Mouse (Mus musculus) liver, postnatal 0 days (tissue): ENCODE results near the gene Bag6. TPM values are rescaled to one million over a fixed set of nuclear protein-coding genes. Genes with fewer than 3 reads are reported as not detected.

ENCODE experiments used
- ATAC-seq: fragments of 200-750 bp; cut with Nextera tagmentation; 2 replicates; pipeline ENCODE4 v1.8.0; 2017; ENCODE audit warnings: mild to moderate bottlenecking, moderate library complexity
- DNase-seq: peaks from one replicate; pipeline ENCODE4 v3.0.0-alpha.2; 2016
- H3K27ac ChIP-seq: fragments of 300-500 bp; sonication (generic); 2 replicates; pipeline ENCODE4 v1.5.1; 2014; ENCODE audit warnings: antibody characterized with exemption, moderate library complexity, mild to moderate bottlenecking, low read depth
- H3K27me3 ChIP-seq: fragments of 300-500 bp; sonication (generic); 2 replicates; pipeline ENCODE4 v1.6.1; 2014; ENCODE audit warnings: low read length, control low read depth, mixed read lengths; ENCODE audit not compliant: insufficient read depth
- H3K36me3 ChIP-seq: fragments of 300-500 bp; sonication (generic); replicated peaks from 2 replicates; pipeline ENCODE4 v1.6.1; 2014; ENCODE audit warnings: mild to moderate bottlenecking, control low read depth, low read length, moderate library complexity, mixed read lengths; ENCODE audit not compliant: insufficient read depth
- H3K4me1 ChIP-seq: fragments of 300-500 bp; sonication (generic); 2 replicates; pipeline ENCODE4 v1.6.1; 2014; ENCODE audit warnings: antibody characterized with exemption, mild to moderate bottlenecking, control low read depth; ENCODE audit not compliant: insufficient read depth
- H3K4me2 ChIP-seq: fragments of 300-500 bp; sonication (generic); 2 replicates; pipeline ENCODE4 v1.6.1; 2014; ENCODE audit warnings: low read depth, mild to moderate bottlenecking, low read length, moderate library complexity, mixed read lengths
- H3K4me3 ChIP-seq: fragments of 300-500 bp; sonication (generic); 2 replicates; pipeline ENCODE4 v1.5.1; 2014; ENCODE audit warnings: low read depth, low read length
- H3K9ac ChIP-seq: fragments of 300-500 bp; sonication (generic); replicated peaks from 2 replicates; pipeline ENCODE4 v1.6.1; 2014; ENCODE audit warnings: mild to moderate bottlenecking, moderate library complexity
- H3K9me3 ChIP-seq: fragments of 300-500 bp; sonication (generic); 2 replicates; pipeline ENCODE4 v1.6.1; 2016; ENCODE audit warnings: mild to moderate bottlenecking, control low read depth, low read length, mixed read lengths
- CTCF ChIP-seq: sonication (generic); IDR thresholded peaks from 2 replicates; pipeline ENCODE4 v1.5.1; 2016; ENCODE audit warnings: antibody characterized with exemption, low read depth
- EP300 ChIP-seq: IDR thresholded peaks from 2 replicates; pipeline ENCODE4 v1.6.1; 2016; ENCODE audit warnings: antibody characterized with exemption, low read depth, mild to moderate bottlenecking
- WGBS: fragments of 180-500 bp; shearing (Covaris S2); extraction: QIAGEN DNeasy Blood & Tissue Kit; methylation state at CpG from one replicate; pipeline ENCODE4 v1.1.7; 2014; ENCODE audit not compliant: insufficient replicate concordance; 5-methylcytosine and 5-hydroxymethylcytosine counted together
- polyA plus RNA-seq: library from polyadenylated mRNA; unstranded; fragments of >200 nt; fragmentation: Nextera tagmentation; extraction: Ambion mirVana; gene quantifications from 2 replicates; pipeline ENCODE4 v1.2.1, GENCODE M21; 2015

The Bag6 gene
- polyA plus RNA-seq, 1 experiment from 2014 or later = 19.7 TPM

DNA sequence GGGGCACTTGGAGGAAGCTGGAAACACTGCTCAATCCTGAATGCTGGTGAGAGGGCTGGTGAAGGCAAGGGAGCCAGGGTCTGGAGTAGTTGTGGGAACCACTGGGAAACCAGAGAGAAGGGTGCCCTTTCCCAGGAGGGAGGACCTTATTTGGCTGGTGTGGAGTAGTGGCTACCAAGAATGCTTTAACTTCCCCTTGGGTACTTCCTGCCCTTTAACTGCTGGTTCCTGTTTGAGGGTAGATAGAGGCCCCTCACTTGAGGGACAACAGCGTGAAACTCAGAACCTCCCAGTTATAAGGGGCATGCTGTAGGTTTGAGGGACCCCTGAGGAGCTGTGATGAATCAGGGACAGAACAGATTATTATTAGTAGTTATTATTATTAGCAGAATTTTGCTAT is 54.2 kb downstream of the Bag6 start:
- Histone ChIP-seq H3K36me3 (no peaks in the 10 kb centered on the region), H3K27me3 (no peaks in the 10 kb centered on the region), H3K27ac (peak overlapping the region; percentile 91), H3K9ac (no peak overlapping the region), H3K4me1 (peaks cover 17% of the 10 kb centered on the region), H3K9me3 (no peaks in the 10 kb centered on the region), H3K4me2 (peak overlapping the region; percentile 55), H3K4me3 (no peak overlapping the region)
- no peak for DNase-seq
- 21% methylated on average over 1 of the region's 1 CpGs for WGBS
- no peak for TF ChIP-seq EP300
- no peak for TF ChIP-seq CTCF
- no peak; the same call in 1 of the 2 replicates for ATAC-seq

DNA sequence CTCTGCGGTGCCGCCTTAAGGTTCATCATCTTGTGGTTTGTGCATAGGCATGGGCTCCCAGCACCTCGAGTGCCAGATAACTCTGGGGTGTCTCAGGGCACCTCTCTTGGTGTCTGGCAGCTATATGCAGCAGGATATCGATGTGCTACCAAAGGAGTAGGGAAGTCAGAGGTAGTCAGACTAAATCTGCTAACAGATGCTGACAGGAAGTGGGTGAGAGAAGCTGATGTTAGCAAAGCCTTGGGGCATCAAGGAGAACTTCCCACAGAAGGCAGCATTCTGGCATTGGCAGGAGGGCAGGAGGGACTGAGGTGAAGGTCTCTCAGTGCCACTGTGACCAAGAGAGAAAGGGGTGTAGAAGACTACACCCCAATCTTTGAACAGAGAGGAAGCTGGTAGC is 55.1 kb downstream of the Bag6 start:
- Histone ChIP-seq H3K9ac (no peak overlapping the region), H3K27me3 (peaks cover 6% of the 10 kb centered on the region; the same call in 1 of the 2 replicates), H3K27ac (peak overlapping the region; percentile 91), H3K9me3 (no peaks in the 10 kb centered on the region), H3K36me3 (no peaks in the 10 kb centered on the region), H3K4me2 (peak overlapping the region; percentile 55), H3K4me3 (no peak overlapping the region), H3K4me1 (peaks cover 24% of the 10 kb centered on the region)
- DNase-seq (no peak), ATAC-seq (no peak)
- 22% methylated on average over 4 of the region's 4 CpGs for WGBS
- TF ChIP-seq EP300 (no peak), CTCF (no peak)

DNA sequence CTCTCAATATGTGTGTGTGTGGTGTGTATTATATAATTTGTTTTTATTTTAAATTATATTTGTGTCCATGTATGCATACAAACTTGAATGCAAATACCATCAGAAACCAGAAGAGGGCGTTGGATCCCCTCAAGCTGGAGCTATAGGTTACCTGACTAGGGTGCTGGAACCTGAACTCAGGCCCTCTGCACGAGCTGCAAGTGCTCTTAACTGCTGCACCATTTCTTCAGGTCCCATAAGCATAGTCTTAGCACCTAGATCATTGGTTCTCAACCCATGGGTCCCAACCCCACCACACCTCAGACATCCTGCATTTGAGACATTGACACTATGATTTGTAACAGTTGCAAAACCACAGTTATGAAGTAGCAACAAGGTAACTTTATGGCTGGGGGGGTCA is 56.7 kb downstream of the Bag6 start:
- Histone ChIP-seq H3K9me3 (no peaks in the 10 kb centered on the region), H3K4me2 (no peak overlapping the region), H3K27ac (0 out of 2 replicates have a peak overlapping the region, but pooled peaks have one; percentile 24), H3K27me3 (peaks cover 12% of the 10 kb centered on the region), H3K9ac (no peak overlapping the region), H3K36me3 (no peaks in the 10 kb centered on the region), H3K4me3 (no peak overlapping the region), H3K4me1 (peaks cover 20% of the 10 kb centered on the region)
- DNase-seq (no peak), ATAC-seq (no peak)
- WGBS = 51% methylated on average over 2 of the region's 2 CpGs
- no peak for TF ChIP-seq EP300
- peak; percentile 25 for TF ChIP-seq CTCF

DNA sequence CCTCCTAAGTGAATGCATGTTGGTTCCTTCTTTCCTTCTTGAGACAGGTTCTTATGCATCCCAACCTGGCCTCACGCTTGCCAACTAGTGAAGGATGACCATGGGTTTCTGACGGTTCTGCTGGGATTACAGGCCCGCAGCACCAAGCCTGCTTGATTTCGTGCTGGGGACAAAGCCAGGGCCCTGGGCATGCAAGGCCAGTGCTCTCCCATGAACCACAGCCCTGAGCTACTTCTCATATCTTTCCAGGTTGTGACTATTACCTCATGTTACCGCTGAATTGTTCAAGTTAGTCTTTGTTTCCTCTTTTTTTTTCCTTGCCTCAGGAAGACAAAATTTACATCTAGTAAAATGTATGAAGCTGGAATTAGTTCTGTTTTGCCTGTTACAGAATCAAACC is 57.9 kb downstream of the Bag6 start:
- DNase-seq = no peak
- no peak for ATAC-seq
- WGBS = 52% methylated on average over 5 of the region's 5 CpGs
- Histone ChIP-seq H3K27ac (peak overlapping the region; percentile 75), H3K36me3 (no peaks in the 10 kb centered on the region), H3K9me3 (no peaks in the 10 kb centered on the region), H3K4me3 (no peak overlapping the region), H3K27me3 (peaks cover 12% of the 10 kb centered on the region), H3K4me1 (peaks cover 20% of the 10 kb centered on the region), H3K4me2 (no peak overlapping the region), H3K9ac (no peak overlapping the region)
- TF ChIP-seq EP300 (no peak), CTCF (no peak)

DNA sequence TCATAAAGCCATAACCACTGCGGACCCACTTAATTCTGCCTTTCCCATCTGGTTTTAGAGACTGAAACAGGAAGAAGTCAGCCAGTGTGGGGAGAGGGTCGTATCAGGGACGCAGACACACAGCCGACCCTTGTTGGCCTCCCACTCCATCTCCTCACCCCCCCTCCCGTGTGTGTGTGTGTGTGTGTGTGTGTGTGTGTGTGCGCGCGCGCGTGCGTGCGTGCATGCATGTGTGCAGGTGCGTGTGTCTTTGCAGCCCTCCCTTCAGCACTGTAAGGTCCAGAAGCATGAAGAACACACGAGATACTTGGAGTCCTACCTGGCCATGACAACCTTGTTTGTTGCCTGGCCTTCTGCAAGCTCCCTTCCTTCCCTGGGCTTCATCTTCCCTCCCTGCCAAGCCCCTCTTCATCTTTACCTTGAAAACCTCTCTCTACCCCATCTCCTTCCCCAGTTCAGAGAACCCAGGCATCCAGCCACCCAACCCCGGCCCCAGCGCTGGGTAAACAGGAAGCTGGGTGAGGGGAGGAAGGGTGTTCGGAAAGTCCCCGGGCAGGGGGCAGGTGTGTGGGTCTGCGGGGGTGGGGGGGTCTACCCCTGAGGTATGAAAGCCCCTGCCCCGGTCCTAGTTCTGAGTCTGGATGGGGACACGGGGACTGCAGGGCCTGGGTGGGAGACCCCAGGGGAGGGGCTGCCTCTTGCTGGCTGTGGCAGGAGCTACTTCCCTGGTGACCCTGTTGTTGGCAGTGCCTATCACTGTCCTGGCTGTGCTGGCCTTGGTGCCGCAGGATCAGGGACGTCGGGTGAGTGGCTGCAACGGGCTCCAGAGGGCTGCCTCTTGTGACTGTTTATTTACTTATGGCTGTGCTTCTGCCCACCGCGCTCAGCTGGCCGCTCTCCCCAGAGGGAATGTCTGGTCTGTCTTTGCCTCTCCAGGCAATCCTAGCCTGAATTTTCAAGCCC is 59.2 kb downstream of the Bag6 start, which contains the start of gene Ltb:
TSS of gene Ltb (plus strand) at position 559 of the 963 bp plus-strand sequence.
- Histone ChIP-seq H3K4me2 (peak within 1 kb of the TSS; percentile 80), H3K4me1 (peaks cover 20% of the 10 kb centered on the region), H3K27me3 (peaks cover 12% of the 10 kb centered on the region), H3K9me3 (no peaks in the 10 kb centered on the region), H3K27ac (peak within 1 kb of the TSS; percentile 78), H3K9ac (peak within 1 kb of the TSS; percentile 35), H3K36me3 (no peaks in the 10 kb centered on the region), H3K4me3 (peak within 1 kb of the TSS; percentile 44)
- DNase-seq (no peak), ATAC-seq (no peak)
- TF ChIP-seq EP300 (no peak), CTCF (no peak)
- WGBS = 33% methylated on average over 28 of the region's 28 CpGs

DNA sequence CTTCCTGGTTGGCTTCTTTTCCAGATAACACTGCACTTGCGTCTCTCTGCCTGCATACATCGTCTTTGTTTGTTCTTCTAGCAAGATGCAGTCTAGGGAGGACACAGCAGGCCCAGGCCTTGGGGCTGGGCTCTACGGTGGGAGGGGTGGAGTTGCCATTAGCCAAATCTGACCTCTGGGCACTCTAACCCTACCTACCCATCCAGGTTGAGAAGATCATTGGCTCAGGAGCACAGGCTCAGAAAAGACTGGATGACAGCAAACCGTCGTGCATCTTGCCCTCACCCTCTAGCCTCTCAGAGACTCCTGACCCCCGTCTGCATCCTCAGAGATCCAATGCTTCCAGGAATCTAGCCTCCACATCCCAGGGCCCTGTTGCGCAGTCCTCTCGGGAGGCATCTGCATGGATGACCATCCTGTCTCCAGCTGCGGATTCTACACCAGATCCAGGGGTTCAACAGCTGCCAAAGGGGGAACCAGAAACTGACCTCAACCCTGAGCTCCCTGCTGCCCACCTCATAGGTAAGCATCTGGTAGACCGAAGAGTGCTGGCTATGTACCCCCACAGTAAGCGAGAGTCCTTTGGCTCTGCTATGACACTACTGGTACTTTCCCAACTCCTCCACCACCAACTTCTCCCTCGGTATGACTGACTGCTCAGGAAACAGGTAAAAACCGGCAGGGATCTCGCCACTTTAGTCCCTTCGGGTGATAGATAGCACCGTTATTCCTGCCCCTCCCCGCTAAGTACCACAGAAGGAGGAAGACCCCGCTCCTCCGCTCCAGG is 60.1 kb downstream of the Bag6 start:
- Histone ChIP-seq H3K9me3 (no peaks in the 10 kb centered on the region), H3K4me1 (peaks cover 16% of the 10 kb centered on the region), H3K4me3 (peak overlapping the region; percentile 44), H3K27me3 (peaks cover 13% of the 10 kb centered on the region), H3K36me3 (no peaks in the 10 kb centered on the region; the same call in 1 of the 2 replicates), H3K9ac (peak overlapping the region; percentile 35), H3K4me2 (peak overlapping the region; percentile 80), H3K27ac (peak overlapping the region; percentile 78)
- ATAC-seq (peak; percentile 27; the same call in 1 of the 2 replicates), DNase-seq (no peak)
- WGBS = 34% methylated on average over 19 of the region's 19 CpGs
- no peak for TF ChIP-seq CTCF
- no peak for TF ChIP-seq EP300
